Mouse (Mus musculus) 3T3-L1 (cell line): ENCODE measurements around the gene 2010300C02Rik.
"Not testable (repeated sequence)": the region's sequence is repeated elsewhere in the genome, so short reads cannot be mapped to it uniquely, and the experiment has no call there.

Source experiments
- DNase-seq: peaks from one replicate; pipeline ENCODE4 v3.0.0-alpha.2; 2015; ENCODE audit warnings: low read depth, low spot score

2010300C02Rik gene

GRCm38 (mm10) chr1:37628749-37629148 is 91.1 kb downstream of the 2010300C02Rik start:
- no peak for DNase-seq

- DNase-seq, result no peak
Measured at GRCm38 (mm10) chr1:37624185-37624584, 95.7 kb downstream of the 2010300C02Rik start.

GRCm38 (mm10) chr1:37622049-37622448 is 97.8 kb downstream of the 2010300C02Rik start:
- DNase-seq, result no peak

- no peak for DNase-seq
Measured at GRCm38 (mm10) chr1:37619542-37619941, 100.3 kb downstream of the 2010300C02Rik start.

- DNase-seq, result no peak
Measured at GRCm38 (mm10) chr1:37617047-37617446, 102.8 kb downstream of the 2010300C02Rik start.

- no peak for DNase-seq
Measured at GRCm38 (mm10) chr1:37616569-37616968, 103.3 kb downstream of the 2010300C02Rik start.

GRCm38 (mm10) chr1:37615290-37616040 is 104.4 kb downstream of the 2010300C02Rik start:
- no peak for DNase-seq

GRCm38 (mm10) chr1:37614836-37615235 is 105.0 kb downstream of the 2010300C02Rik start:
- no peak for DNase-seq

- no peak for DNase-seq
Measured at GRCm38 (mm10) chr1:37614130-37614529, 105.8 kb downstream of the 2010300C02Rik start.

GRCm38 (mm10) chr1:37611032-37611431 is 108.9 kb downstream of the 2010300C02Rik start:
- no peak for DNase-seq

GRCm38 (mm10) chr1:37610242-37610641 is 109.6 kb downstream of the 2010300C02Rik start:
- no peak for DNase-seq

- DNase-seq, result not testable (repeated sequence)
Measured at GRCm38 (mm10) chr1:37605694-37606093, 114.2 kb downstream of the 2010300C02Rik start.

- peak; percentile 33 for DNase-seq
Measured at GRCm38 (mm10) chr1:37603206-37603605, 116.7 kb downstream of the 2010300C02Rik start.

GRCm38 (mm10) chr1:37602268-37602667 is 117.6 kb downstream of the 2010300C02Rik start:
- DNase-seq, result no peak

- DNase-seq, result no peak
Measured at GRCm38 (mm10) chr1:37601461-37601860, 118.4 kb downstream of the 2010300C02Rik start.

GRCm38 (mm10) chr1:37600640-37601175 is 119.2 kb downstream of the 2010300C02Rik start:
- DNase-seq, result no peak

GRCm38 (mm10) chr1:37598986-37599385 is 120.9 kb downstream of the 2010300C02Rik start:
- DNase-seq, result no peak

- DNase-seq, result not testable (repeated sequence)
Measured at GRCm38 (mm10) chr1:37594812-37595211, 125.1 kb downstream of the 2010300C02Rik start.

GRCm38 (mm10) chr1:37585809-37586480 is 133.9 kb downstream of the 2010300C02Rik start:
- peak; percentile 79 for DNase-seq

- no peak for DNase-seq
Measured at GRCm38 (mm10) chr1:37583795-37584464, 136.0 kb downstream of the 2010300C02Rik start.

GRCm38 (mm10) chr1:37583167-37583566 is 136.7 kb downstream of the 2010300C02Rik start:
- no peak for DNase-seq

GRCm38 (mm10) chr1:37579686-37580085 is 140.2 kb downstream of the 2010300C02Rik start:
- no peak for DNase-seq
